Mouse (Mus musculus): ENCODE data around the gene Cartpt.
"Not testable (repeated sequence)": the region's sequence is repeated elsewhere in the genome, so short reads cannot be mapped to it uniquely, and the experiment has no call there.

Gene Cartpt

DNA sequence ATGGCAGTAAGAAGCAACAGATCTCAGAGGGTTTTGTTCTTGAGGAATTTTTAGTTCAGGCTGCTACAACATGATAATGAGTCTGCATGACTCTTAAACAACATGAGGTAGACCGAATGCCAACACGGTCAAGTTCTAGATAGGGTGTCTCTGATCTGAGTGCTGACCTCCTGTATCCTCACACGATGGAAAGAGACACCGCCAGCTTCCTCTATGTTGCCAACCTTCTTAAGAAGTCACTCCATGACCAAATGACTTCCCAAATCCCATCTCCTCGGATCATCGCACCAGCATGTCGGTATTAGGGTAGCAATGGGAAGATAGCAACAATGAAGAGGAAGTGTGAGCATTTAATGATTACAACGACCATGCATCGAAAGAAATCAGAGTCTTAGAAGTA is 43.6 kb downstream of the Cartpt start:
- DNase-seq (ENCODE audit: low read depth), result no peak

DNA sequence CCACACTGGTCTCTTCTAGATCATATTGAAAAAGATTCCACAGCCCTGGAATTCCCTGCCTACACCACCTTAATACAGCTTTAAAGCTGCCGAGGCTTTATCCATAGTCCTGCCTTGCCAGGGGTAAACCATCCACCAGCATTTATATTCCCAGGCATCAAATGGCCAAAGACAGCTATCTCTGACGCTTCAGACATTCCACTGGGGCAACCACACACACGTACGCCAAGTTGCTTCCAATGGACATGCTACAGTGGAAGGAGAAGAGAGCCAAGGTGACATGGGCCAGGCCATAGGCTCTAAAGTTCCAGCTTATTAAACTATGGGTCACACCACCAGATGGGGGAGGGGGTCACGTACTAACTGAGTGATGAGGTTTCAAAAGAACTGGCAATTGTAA is 45.7 kb downstream of the Cartpt start:
- no peak for DNase-seq (ENCODE audit: low read depth)

DNA sequence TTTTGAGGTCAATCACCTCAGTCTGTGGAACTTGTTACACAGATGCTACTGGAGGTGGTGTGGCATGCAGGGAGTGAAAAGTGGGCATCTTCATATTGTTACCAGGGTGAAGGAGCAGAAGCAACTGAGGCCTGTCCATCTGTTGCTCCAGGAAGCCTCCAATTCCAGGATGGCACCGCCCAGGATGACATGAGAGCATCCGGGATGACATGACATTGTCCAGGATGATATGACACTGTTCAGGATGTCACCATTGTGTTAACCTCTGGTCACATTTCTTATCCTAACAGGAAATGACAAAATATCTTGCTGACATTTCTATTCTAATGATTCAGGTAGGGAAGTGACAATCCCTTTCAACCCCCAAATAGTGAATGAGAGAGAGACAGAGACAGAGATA is 47.8 kb downstream of the Cartpt start:
- no peak for DNase-seq (ENCODE audit: low read depth)

DNA sequence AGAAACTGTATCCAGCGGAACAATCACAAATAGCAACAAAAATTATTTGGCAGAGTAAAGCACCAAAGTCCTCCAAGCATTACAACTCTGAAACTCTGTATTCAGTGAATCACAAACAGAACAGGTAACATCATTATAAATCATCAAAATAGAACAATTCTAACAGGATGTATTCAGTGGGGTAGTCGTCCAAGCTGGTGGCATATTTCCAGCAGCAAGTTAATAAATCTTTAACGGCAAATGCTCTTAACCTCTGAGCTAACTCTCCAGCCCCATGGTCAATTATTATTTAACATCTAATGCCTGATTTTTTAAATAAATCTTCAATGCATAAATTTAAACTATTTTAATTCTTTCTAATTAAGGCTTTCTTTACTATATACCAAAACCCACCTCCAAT is 48.5 kb downstream of the Cartpt start:
- not testable (repeated sequence) for DNase-seq (ENCODE audit: low read depth)

DNA sequence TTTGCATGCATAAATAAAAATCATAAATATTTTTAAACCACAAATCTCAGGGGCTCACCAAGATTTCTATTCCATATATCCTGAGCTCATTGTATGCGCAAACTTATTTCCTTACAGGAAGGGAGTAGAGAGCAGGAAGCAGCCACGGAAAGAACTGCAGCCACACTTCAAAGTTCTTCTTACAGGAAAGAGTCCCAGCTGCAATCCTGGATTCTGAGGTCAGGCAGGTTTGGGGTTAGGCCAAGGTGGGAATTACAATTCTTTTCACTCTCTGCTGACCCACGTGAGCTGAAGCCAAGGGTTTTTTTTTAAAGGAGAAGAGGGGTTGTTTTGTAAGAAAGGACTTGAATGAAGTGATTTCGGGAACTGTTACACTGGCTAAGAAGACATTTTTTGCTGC is 49.9 kb downstream of the Cartpt start:
- DNase-seq (ENCODE audit: low read depth), result no peak

- DNase-seq (ENCODE audit: low read depth), result no peak
These were observed 51.3 kb downstream of the Cartpt start for GRCm38 (mm10) chr13:99849597-99849996.
